Mouse (Mus musculus) small intestine, adult 2 months (tissue): ENCODE measurements around the gene Btnl2.

ENCODE experiments used
- CTCF ChIP-seq: fragments of 200-500 bp; IDR thresholded peaks from 2 replicates; pipeline ENCODE4 v1.5.1; 2012; ENCODE audit warnings: low read depth, mild to moderate bottlenecking, control low read depth, inconsistent platforms, low read length, moderate library complexity, mixed read lengths; ENCODE audit not compliant: insufficient replicate concordance, insufficient read length; ENCODE audit errors: extremely low read depth
- POLR2A ChIP-seq: fragments of 200-500 bp; IDR thresholded peaks from 2 replicates; pipeline ENCODE4 v1.6.1; 2012; ENCODE audit warnings: low read depth, mild to moderate bottlenecking, control low read depth, inconsistent platforms, low read length, moderate library complexity

DNA sequence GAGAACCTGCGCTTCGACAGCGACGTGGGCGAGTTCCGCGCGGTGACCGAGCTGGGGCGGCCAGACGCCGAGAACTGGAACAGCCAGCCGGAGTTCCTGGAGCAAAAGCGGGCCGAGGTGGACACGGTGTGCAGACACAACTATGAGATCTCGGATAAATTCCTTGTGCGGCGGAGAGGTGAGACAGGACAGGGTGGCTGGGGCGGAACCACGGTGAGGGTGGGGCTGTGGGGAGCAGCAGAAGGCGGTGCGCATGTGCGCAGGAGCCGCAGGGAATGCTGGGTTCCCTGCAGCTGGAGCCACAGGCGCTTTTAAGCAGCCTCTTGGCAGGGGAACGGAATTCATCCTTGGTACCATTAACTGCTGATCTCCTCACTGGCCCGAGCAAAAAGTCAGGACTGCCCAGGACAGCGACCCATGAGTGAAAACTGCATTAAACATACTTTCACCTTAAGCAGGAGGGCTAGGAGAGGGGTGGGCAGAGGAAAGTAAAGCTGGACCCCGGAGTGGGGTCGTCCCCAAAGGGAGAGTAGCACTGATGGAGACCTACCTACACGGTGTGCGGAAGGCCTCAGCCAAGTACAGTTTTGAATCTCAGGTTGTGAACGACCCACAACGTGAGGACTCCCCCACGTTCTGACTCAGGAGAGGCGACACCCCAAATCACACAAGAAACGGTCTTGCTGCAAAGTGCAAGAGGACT, 44.8 kb upstream of the Btnl2 start:
- TF ChIP-seq CTCF (no peak), POLR2A (no peak)
